ENCODE assay signal across 16 mouse cellular contexts in genomic region chr10:21094896-21095295, GRCm38 (mm10).
"Had no signal": no experiment of that assay in that cellular context is flagged by ENCODE, and none has a peak within 500 bp of the region (broad histone marks: within the 10 kb centered on the region; RNA-seq: fewer than 3 reads in every experiment).

No protein-coding gene starts in this region.

- H3K27me3 ChIP-seq: neural tube, embryonic 12.5 days; neural tube, embryonic 13.5 days; neural tube, embryonic 15.5 days; stomach, embryonic 15.5 days had no signal

- H3K9me3 ChIP-seq: neural tube, embryonic 12.5 days; neural tube, embryonic 13.5 days; neural tube, embryonic 15.5 days; stomach, embryonic 15.5 days had no signal

- H3K4me3 ChIP-seq: neural tube, embryonic 12.5 days; neural tube, embryonic 13.5 days; neural tube, embryonic 15.5 days; stomach, embryonic 15.5 days had no signal

- H3K4me2 ChIP-seq: neural tube, embryonic 12.5 days; neural tube, embryonic 13.5 days; neural tube, embryonic 15.5 days; stomach, embryonic 15.5 days had no signal

- DNase-seq: retina, postnatal 1 day; right cerebral cortex, adult 18-20 months; right cerebral cortex, postnatal 14 days; right cerebral cortex, postnatal 25 days; right cerebral cortex, postnatal 4 days; spleen, adult 18-20 months; thymus, adult 18-20 months; thymus, adult 2 months; thymus, postnatal 14 days; thymus, postnatal 25 days; thymus, postnatal 36 days; thymus, postnatal 4 days had no signal

- H3K36me3 ChIP-seq: neural tube, embryonic 12.5 days; neural tube, embryonic 13.5 days; neural tube, embryonic 15.5 days; stomach, embryonic 15.5 days had no signal

- H3K4me1 ChIP-seq: neural tube, embryonic 12.5 days; neural tube, embryonic 13.5 days; neural tube, embryonic 15.5 days; stomach, embryonic 15.5 days had no signal

- H3K9ac ChIP-seq: neural tube, embryonic 12.5 days; neural tube, embryonic 13.5 days; neural tube, embryonic 15.5 days; stomach, embryonic 15.5 days had no signal

- H3K27ac ChIP-seq: neural tube, embryonic 12.5 days; neural tube, embryonic 13.5 days; neural tube, embryonic 15.5 days; stomach, embryonic 15.5 days had no signal
